Mouse (Mus musculus) small intestine, adult 10 weeks (tissue): ENCODE data around the gene Vmn2r91. TPM values are rescaled to one million over a fixed set of nuclear protein-coding genes. Genes with fewer than 3 reads are reported as not detected.

Experiments used
- polyA plus RNA-seq: library from polyadenylated mRNA; stranded (reverse); fragments of 350-450 nt; fragmentation: Illumina TruSeq; extraction: RNeasy Lipid Tissue Mini Kit (QIAGEN cat#74804); gene quantifications from one replicate; pipeline ENCODE4 v1.2.3, GENCODE M21; 2014; ENCODE audit warnings: low replicate concordance

Vmn2r91 gene
- polyA plus RNA-seq, result not detected

GRCm38 (mm10) chr17:18084716-18085115, at the start of gene Vmn2r91:
TSS of gene Vmn2r91 (plus strand) at chr17:18085016.

DNA sequence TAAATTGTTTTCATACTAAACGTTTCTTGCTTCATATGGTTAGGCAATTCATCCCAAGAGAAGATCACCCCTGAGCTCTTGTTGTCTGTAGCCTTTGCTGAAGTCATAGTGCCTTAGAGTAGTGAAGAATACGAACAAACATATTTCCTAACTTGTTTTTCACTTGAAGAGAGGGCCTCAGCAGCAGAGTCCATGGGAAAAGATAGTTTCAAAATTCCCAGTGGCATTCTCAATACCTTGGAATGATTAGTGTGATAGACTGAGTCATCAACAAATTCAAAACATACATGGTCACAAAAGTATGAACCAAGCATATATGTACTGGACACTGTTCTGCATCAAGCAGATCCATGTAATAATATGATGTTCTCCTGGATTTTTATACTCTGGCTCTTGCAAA, 35.7 kb upstream of the Vmn2r91 start, which contains the start of gene Vmn2r124:
Gene Vmn2r124, plus strand, starts transcription at position 301 of the 400 bp plus-strand sequence.

DNA sequence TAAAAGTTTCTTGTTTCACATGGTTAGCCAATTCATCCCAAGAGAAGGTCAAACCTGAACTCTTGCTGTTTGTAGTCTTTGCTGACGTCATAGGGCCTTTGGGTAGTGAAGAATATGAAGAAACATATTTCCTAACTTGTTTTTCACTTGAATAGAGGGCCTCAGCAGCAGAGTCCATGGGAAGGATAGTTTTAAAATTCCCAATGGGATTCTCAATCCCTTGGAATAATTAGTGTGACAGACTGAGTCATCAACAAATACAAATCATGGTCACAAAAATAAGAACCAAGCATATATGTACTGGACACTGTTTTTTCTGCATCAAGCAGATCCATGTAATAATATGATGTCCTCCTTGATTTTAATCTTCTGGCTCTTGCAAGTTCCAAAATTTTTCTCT, 66.8 kb downstream of the Vmn2r91 start, which contains the start of gene Vmn2r92:
Gene Vmn2r92, plus strand, starts transcription at position 301 of the 400 bp plus-strand sequence.

Other genes starting within 250 kb of the Vmn2r91 start
- gene Has1, start 229.8 kb upstream of the Vmn2r91 start, polyA plus RNA-seq, result not detected
- gene Fpr1, start 201.1 kb upstream of the Vmn2r91 start, polyA plus RNA-seq, result 0.45 TPM
- gene Fpr2, start 197.2 kb upstream of the Vmn2r91 start, polyA plus RNA-seq, result 2.0 TPM
- gene Fpr3, start 197.2 kb upstream of the Vmn2r91 start, polyA plus RNA-seq, result not detected
- gene Fpr-rs4, start 63.3 kb upstream of the Vmn2r91 start, polyA plus RNA-seq, result not detected
- not detected for gene Vmn2r124, start 35.6 kb upstream of the Vmn2r91 start, polyA plus RNA-seq
- gene Vmn2r92, start 66.9 kb downstream of the Vmn2r91 start, polyA plus RNA-seq, result not detected
- not detected for gene Vmn2r94, start 192.7 kb downstream of the Vmn2r91 start, polyA plus RNA-seq
- gene Vmn2r93, start 213.1 kb downstream of the Vmn2r91 start, polyA plus RNA-seq, result not detected